Mouse (Mus musculus) left cerebral cortex, adult 18-20 months (tissue): ENCODE results near the gene Slc25a31. TPM values are rescaled to one million over a fixed set of nuclear protein-coding genes. Genes with fewer than 3 reads are reported as not detected.

ENCODE experiments used
- DNase-seq, 2 experiments: peaks; one replicate each; pipeline ENCODE4 v3.0.0; 2021 to 2022; ENCODE audit warnings: low spot score in 2 of 2, mixed read lengths in 1 of 2
- total RNA-seq, 2 experiments: library from RNA; stranded (reverse); gene quantifications; 2 replicates each; pipeline ENCODE4 v1.2.3; 2021

Slc25a31 gene
- total RNA-seq, 2 experiments from 2014 or later: not detected

DNA sequence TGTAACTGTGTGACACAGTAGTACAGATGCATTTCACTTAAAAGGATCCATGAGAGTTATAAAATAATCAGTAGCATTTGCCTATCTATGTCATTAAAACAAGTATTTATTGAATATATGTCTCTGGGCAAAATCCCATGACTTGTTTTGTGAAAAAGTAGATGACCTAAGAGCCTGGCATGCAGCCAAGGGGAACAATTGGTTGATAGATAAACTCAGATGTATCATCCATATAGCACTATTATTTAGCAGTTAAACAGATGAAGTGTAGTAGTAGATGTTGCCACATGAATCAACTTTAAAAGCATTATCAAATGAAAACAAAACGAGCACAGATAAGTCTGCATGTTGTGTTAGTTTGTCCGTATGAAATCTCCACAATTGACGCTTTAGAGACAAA, 10.4 kb downstream of the Slc25a31 start:
- no peak for DNase-seq

DNA sequence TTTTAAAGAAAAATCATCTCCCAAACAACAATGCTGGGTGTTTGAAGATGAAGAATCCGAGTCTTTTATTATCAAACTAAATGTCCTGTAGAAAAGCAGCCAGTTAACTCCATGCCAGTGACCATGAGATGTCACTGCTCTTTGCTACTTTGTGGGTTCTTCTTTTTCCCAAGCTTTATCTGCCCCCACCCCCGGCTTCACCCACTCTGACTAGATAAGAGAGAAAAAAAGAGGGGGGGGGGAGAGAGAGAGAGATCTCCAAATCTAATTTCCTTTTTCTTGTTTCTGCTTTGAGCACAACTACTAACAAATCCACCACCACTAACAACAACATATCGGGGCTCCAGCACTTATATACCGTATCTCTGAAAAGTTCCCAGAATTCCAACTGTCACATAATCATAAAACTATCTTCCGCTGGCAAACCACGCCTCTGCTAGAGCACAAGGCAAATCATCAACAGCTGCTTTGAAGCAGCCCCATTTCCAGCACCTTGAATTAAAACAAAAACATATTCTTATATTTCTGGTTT, 29.8 kb downstream of the Slc25a31 start:
- no peak for DNase-seq

DNA sequence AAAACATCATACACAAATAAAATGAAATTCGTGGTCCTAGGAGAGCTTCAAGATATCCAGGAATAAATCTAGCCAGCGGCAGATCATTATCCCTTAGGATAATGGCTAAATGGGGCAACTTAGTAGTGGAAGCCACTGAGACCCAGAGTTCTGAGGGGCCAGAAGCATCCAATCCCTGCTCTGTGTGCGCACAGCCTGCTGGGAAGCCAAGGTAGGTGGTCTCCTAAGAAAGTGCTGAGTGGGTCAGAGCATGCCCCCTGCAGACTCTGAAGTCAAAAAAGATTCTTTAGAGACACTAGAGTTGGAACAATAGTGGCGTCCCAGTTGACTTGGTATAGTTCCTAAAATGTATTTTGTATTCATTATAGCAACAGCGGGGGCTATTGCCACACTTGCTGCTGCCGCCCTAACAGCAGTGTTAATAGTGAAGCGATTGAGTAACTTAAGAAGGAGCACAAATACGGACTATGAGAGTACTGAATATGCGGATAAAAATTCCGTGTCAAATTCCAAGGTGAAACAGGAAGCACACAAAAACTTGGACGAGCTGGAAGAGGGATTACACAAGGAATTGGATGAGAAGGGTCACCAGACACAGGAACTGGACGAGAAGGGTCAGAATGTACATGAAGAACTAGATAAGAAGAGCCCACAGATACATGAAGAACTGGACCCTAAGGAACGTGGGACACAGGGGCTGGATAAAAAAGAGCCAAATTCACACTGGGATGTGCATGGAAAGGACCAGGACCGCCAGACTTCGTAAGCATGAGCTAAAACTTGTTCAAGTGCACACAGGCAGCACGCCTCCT, 35.6 kb downstream of the Slc25a31 start, which contains the start of gene Hspa4l:
Gene Hspa4l, plus strand, starts transcription at position 472 of the 812 bp plus-strand sequence.
- no peak for DNase-seq

DNA sequence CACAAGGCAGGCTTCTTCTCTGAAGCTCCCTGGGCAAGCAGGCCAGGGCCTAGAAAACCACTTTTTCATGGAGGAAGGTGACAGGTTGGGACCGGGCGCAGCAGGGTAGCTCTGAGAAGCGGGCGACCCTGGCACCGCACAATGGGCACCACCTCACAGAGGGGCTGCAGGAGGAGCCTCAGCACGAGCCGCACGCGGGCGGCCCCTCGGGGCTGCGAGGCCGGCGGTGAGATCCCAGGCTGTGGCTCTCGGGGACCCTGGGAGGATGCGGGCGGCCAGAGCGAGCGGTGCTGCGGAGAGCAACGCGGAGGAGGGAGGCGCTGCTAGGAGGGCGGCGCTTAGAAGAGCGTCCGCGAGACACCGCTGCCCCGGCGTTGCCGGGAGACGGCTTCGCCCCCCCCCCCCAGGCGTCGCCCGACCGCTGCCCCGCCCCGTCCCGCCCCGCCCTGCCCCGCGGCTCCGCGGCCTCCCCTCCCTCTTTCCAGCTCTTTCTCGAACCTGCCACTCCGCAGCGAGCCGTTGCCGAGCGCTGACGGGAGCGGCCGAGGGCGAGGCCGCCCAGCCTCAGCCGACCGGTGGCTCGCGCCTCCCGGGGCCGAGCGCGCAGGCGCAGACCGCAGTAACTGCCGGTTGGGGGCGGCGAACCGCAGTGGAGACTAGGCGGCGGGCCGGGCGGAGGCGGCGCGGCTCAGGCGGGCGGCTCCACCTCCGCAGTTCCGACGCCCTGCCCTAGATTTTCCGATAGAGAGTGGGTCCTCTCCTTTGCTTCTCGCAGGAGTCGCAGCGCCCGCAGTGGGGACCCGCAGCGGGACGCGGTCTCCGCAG, 36.4 kb downstream of the Slc25a31 start:
- peak; percentile 93 for DNase-seq

DNA sequence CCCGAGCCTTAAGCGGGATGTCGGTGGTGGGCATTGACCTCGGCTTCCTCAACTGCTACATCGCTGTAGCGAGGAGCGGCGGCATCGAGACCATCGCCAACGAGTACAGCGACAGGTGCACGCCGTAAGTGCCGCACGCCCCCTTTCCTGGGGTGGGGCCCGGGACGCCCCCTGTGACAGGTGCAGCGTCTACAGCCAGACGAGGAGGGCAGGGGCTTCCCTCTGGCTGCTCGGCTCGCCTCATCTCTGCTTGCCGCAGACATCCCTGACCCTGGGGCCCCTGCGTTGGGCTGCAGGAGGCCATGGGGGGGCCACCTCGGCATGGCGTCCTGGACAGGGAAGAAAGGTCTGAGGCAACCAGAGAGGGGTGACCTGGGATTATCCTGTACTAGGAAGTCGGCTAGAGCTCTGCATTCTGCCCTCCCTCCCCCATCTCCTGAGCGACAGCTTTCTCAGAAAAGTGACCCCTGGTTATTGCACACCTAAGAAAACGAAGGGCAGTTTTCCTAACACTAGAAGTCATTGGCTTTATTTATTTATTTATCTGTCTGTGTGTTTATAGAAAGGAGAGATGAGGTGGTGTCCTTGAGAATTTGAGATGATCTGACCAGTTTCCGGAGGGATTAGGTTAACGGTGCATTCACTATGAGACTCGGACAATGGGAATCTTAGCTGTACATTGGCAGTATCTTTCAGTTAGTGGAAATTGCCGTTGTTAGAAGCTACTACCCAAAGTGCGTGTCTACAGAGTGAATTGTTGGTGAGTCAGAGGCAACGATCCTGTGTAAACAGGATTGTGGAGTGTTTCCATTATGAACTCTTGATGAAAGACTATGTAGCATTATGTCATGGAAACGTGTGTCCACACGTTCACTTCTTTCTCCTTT, 37.2 kb downstream of the Slc25a31 start:
- DNase-seq: peak; percentile 18 to 37

DNA sequence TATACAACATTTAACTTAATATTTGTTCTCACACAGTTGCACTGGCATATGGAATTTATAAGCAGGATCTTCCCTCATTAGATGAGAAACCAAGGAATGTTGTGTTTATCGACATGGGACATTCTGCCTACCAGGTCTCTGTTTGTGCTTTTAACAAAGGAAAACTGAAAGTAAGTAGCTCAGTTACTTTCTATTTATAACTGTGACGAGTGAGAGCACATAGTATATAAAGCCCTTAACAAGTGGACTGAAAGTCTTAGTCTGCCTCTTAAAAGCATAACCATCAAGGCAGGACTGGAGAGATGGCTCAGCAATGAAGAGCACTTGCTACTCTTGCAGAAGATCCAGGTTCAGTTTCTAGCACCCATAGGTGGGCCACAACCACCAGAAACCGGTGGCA, 52.1 kb downstream of the Slc25a31 start:
- no peak for DNase-seq

DNA sequence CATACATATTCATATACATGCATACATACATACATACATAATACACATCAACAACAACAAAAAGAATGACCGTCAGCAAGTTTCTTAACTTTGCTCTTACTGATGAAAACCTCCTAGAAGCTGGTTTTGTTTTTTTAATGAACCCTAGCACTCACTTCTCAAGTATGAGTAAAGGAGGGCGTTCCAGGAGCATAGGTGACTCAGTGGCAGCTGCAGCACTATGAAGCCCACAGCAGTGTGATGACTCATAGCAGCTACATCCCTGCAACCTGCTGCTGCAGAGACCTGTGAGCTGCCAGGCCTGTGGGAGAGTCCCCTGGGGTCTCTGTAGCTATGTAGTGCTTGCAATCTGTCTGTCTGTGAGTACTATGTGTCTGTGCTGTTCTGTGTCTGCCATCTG, 52.7 kb downstream of the Slc25a31 start:
- DNase-seq: no peak

Other genes starting within 250 kb of the Slc25a31 start
- gene Intu, start 177.6 kb upstream of the Slc25a31 start, total RNA-seq: 1 to 10 TPM; 7.1 to 7.3 TPM
- gene Hspa4l, start 35.6 kb downstream of the Slc25a31 start, total RNA-seq: 100 to 1,000 TPM; 178 to 183 TPM
- 1 to 10 TPM; 4.3 to 5.3 TPM for gene Plk4, start 91.2 kb downstream of the Slc25a31 start, total RNA-seq
- 10 to 100 TPM; 17.9 to 21.1 TPM for gene Mfsd8, start 138.0 kb downstream of the Slc25a31 start, total RNA-seq
- gene Abhd18, start 138.1 kb downstream of the Slc25a31 start, total RNA-seq: 10 to 100 TPM; 11.9 to 13.8 TPM
- under 1 TPM in 1 of 2 experiments, not detected in 1; 0.14 TPM for gene 1700034I23Rik, start 193.7 kb downstream of the Slc25a31 start, total RNA-seq
- gene Larp1b, start 241.0 kb downstream of the Slc25a31 start, total RNA-seq: 10 to 100 TPM; 20.1 to 23.0 TPM